Mouse (Mus musculus): ENCODE data around the gene Caskin2. TPM values are rescaled to one million over a fixed set of nuclear protein-coding genes. Genes with fewer than 3 reads are reported as not detected.
A peak's percentile ranks its signal among the peaks of the same experiment; 100 is the strongest.
"Not testable (repeated sequence)": the region's sequence is repeated elsewhere in the genome, so short reads cannot be mapped to it uniquely, and the experiment has no call there.

Gene Caskin2
- polyA plus RNA-seq (2015; fragmentation: Nextera tagmentation; extraction: Ambion mirVana) = 11.7 and 13.1 TPM in 2 replicates

GRCm38 (mm10) chr11:115813507-115814296 lies at the start of gene Caskin2:
Gene Caskin2 (minus strand): TSS chr11:115813639.
- WGBS = under 1% methylated on average over 43 of the region's 44 CpGs
- Histone ChIP-seq H3K9me3 (no peaks in the 10 kb centered on the region), H3K4me2 (peak within 1 kb of the TSS; percentile 90), H3K27me3 (replicated peaks) (no peaks in the 10 kb centered on the region), H3K4me3 (replicated peaks) (peak within 1 kb of the TSS; percentile 81), H3K36me3 (0 out of 2 replicates have a peak, but pooled peaks cover 14% of the 10 kb centered on the region), H3K27ac (peak within 1 kb of the TSS; percentile 86), H3K9ac (peak within 1 kb of the TSS; percentile 83), H3K4me1 (peaks cover 54% of the 10 kb centered on the region)
- peak; percentile 88 for ATAC-seq (ENCODE audit: insufficient read depth, low FRiP score, low read depth)

- H3K4me2 ChIP-seq = peak overlapping the region; percentile 75
- no peaks in the 10 kb centered on the region for H3K9me3 ChIP-seq
- 0 out of 2 replicates have a peak, but pooled peaks cover under 1% of the 10 kb centered on the region for H3K36me3 ChIP-seq
- WGBS = 1% methylated on average over 75 of the region's 75 CpGs
- H3K4me3 ChIP-seq (replicated peaks) = peak overlapping the region; percentile 45
- peaks cover 38% of the 10 kb centered on the region for H3K27me3 ChIP-seq (replicated peaks)
- no peak overlapping the region for H3K27ac ChIP-seq
- peak; percentile 80 for ATAC-seq (ENCODE audit: insufficient read depth, low FRiP score, low read depth)
- peak overlapping the region; percentile 1; the same call in 1 of the 2 replicates for H3K9ac ChIP-seq
- H3K4me1 ChIP-seq = peaks cover 13% of the 10 kb centered on the region
Measured at GRCm38 (mm10) chr11:115859143-115859945, 45.9 kb upstream of the Caskin2 start.

- no peak for ATAC-seq (ENCODE audit: insufficient read depth, low FRiP score, low read depth)
- Histone ChIP-seq H3K27me3 (replicated peaks) (peaks cover 38% of the 10 kb centered on the region), H3K27ac (no peak within 1 kb of the TSS)
Measured at GRCm38 (mm10) chr11:115858354-115858753, 44.9 kb upstream of the Caskin2 start, which contains the start of gene Myo15b. Gene Myo15b (plus strand): TSS chr11:115858406.

GRCm38 (mm10) chr11:115857936-115858335 lies 44.5 kb upstream of the Caskin2 start:
- 49% methylated on average over 13 of the region's 13 CpGs for WGBS
- Histone ChIP-seq H3K27ac (no peak overlapping the region), H3K4me1 (peaks cover 13% of the 10 kb centered on the region), H3K27me3 (replicated peaks) (peaks cover 38% of the 10 kb centered on the region), H3K36me3 (peaks cover 10% of the 10 kb centered on the region; the same call in 1 of the 2 replicates), H3K4me2 (no peak overlapping the region), H3K4me3 (replicated peaks) (no peak overlapping the region), H3K9me3 (no peaks in the 10 kb centered on the region), H3K9ac (no peak overlapping the region)
- no peak for ATAC-seq (ENCODE audit: insufficient read depth, low FRiP score, low read depth)

More at GRCm38 (mm10) chr11:115858354-115858753, 44.9 kb upstream of the Caskin2 start, which contains the start of gene Myo15b:
- 16% methylated on average over 27 of the region's 27 CpGs for WGBS
- H3K4me3 ChIP-seq (replicated peaks) = peak within 1 kb of the TSS; percentile 45
- peak within 1 kb of the TSS; percentile 1; the same call in 1 of the 2 replicates for H3K9ac ChIP-seq
- no peaks in the 10 kb centered on the region for H3K9me3 ChIP-seq
- peaks cover 7% of the 10 kb centered on the region; the same call in 1 of the 2 replicates for H3K36me3 ChIP-seq
- peaks cover 13% of the 10 kb centered on the region for H3K4me1 ChIP-seq
- H3K4me2 ChIP-seq = peak within 1 kb of the TSS; percentile 75

- Histone ChIP-seq H3K27me3 (replicated peaks) (peaks cover 38% of the 10 kb centered on the region), H3K36me3 (peaks cover 10% of the 10 kb centered on the region; the same call in 1 of the 2 replicates), H3K4me1 (peaks cover 13% of the 10 kb centered on the region)
- not testable (repeated sequence) for H3K27ac ChIP-seq; ATAC-seq (ENCODE audit: insufficient read depth, low FRiP score, low read depth); H3K9me3 ChIP-seq; H3K4me3 ChIP-seq (replicated peaks); H3K9ac ChIP-seq; H3K4me2 ChIP-seq
- WGBS = 89% methylated on average over 4 of the region's 4 CpGs
Measured at GRCm38 (mm10) chr11:115857146-115857545, 43.7 kb upstream of the Caskin2 start.

- Histone ChIP-seq H3K9me3 (no peaks in the 10 kb centered on the region), H3K9ac (no peak overlapping the region), H3K27me3 (replicated peaks) (peaks cover 19% of the 10 kb centered on the region), H3K36me3 (peaks cover 24% of the 10 kb centered on the region), H3K4me2 (no peak overlapping the region), H3K27ac (no peak overlapping the region), H3K4me1 (peaks cover 13% of the 10 kb centered on the region), H3K4me3 (replicated peaks) (no peak overlapping the region)
- 75% methylated on average over 6 of the region's 6 CpGs for WGBS
- ATAC-seq (ENCODE audit: insufficient read depth, low FRiP score, low read depth) = no peak
Measured at GRCm38 (mm10) chr11:115854674-115855073, 41.2 kb upstream of the Caskin2 start.

GRCm38 (mm10) chr11:115845819-115846218 lies 32.4 kb upstream of the Caskin2 start:
- no peak overlapping the region for H3K27ac ChIP-seq
- peaks cover 19% of the 10 kb centered on the region for H3K36me3 ChIP-seq
- H3K4me2 ChIP-seq = no peak overlapping the region
- H3K4me1 ChIP-seq = peaks cover 15% of the 10 kb centered on the region
- H3K27me3 ChIP-seq (replicated peaks) = no peaks in the 10 kb centered on the region
- no peak overlapping the region for H3K4me3 ChIP-seq (replicated peaks)
- WGBS = 93% methylated on average over 2 of the region's 2 CpGs
- H3K9me3 ChIP-seq = no peaks in the 10 kb centered on the region
- no peak overlapping the region for H3K9ac ChIP-seq
- no peak for ATAC-seq (ENCODE audit: insufficient read depth, low FRiP score, low read depth)

GRCm38 (mm10) chr11:115844240-115844639 lies 30.8 kb upstream of the Caskin2 start:
- H3K4me3 ChIP-seq (replicated peaks) = no peak overlapping the region
- H3K4me1 ChIP-seq = peaks cover 21% of the 10 kb centered on the region
- ATAC-seq (ENCODE audit: insufficient read depth, low FRiP score, low read depth) = no peak; the same call in 1 of the 2 replicates
- H3K36me3 ChIP-seq = peaks cover 10% of the 10 kb centered on the region
- no peaks in the 10 kb centered on the region for H3K9me3 ChIP-seq
- H3K9ac ChIP-seq = no peak overlapping the region
- H3K4me2 ChIP-seq = peak overlapping the region; percentile 20; the same call in 1 of the 2 replicates
- 56% methylated on average over 8 of the region's 8 CpGs for WGBS
- H3K27me3 ChIP-seq (replicated peaks) = no peaks in the 10 kb centered on the region
- H3K27ac ChIP-seq = peak overlapping the region; percentile 82

- H3K4me1 ChIP-seq = peaks cover 24% of the 10 kb centered on the region
- no peaks in the 10 kb centered on the region for H3K27me3 ChIP-seq (replicated peaks)
- 59% methylated on average over 5 of the region's 5 CpGs for WGBS
- peak; percentile 87 for ATAC-seq (ENCODE audit: insufficient read depth, low FRiP score, low read depth)
- H3K27ac ChIP-seq = peak overlapping the region; percentile 82
- H3K9ac ChIP-seq = no peak overlapping the region
- H3K4me2 ChIP-seq = peak overlapping the region; percentile 20; the same call in 1 of the 2 replicates
- H3K36me3 ChIP-seq = peaks cover 8% of the 10 kb centered on the region; the same call in 1 of the 2 replicates
- no peaks in the 10 kb centered on the region for H3K9me3 ChIP-seq
- H3K4me3 ChIP-seq (replicated peaks) = no peak overlapping the region
Measured at GRCm38 (mm10) chr11:115843891-115844239, 30.4 kb upstream of the Caskin2 start.

GRCm38 (mm10) chr11:115843141-115843890 lies 29.9 kb upstream of the Caskin2 start:
- Histone ChIP-seq H3K4me3 (replicated peaks) (no peak overlapping the region), H3K27ac (peak overlapping the region; percentile 82), H3K4me1 (peaks cover 24% of the 10 kb centered on the region), H3K27me3 (replicated peaks) (no peaks in the 10 kb centered on the region), H3K4me2 (no peak overlapping the region), H3K36me3 (peaks cover 8% of the 10 kb centered on the region; the same call in 1 of the 2 replicates), H3K9me3 (no peaks in the 10 kb centered on the region), H3K9ac (no peak overlapping the region)
- 77% methylated on average over 14 of the region's 14 CpGs for WGBS
- no peak for ATAC-seq (ENCODE audit: insufficient read depth, low FRiP score, low read depth)

All from stomach, embryonic 15.5 days (tissue).